Mouse (Mus musculus): ENCODE measurements around the gene Flvcr1. TPM values are rescaled to one million over a fixed set of nuclear protein-coding genes. Genes with fewer than 3 reads are reported as not detected.

Gene Flvcr1
- total RNA-seq, 2 experiments from 2014 or later: 9.3 to 14.5 TPM

GRCm38 (mm10) chr1:190958821-190959220 is 67.1 kb downstream of the Flvcr1 start:
- intact Hi-C loops (cut with DNase I; ENCODE audit: low total_unique reads): loop anchor here (5.0 kb wide), 1 partner anchor 33 kb away; no protein-coding TSS in a partner anchor
- no peak for DNase-seq

Other genes with a start within 250 kb of the Flvcr1 start
- gene Rps6kc1, start 114.4 kb downstream of the Flvcr1 start, total RNA-seq (2021): 10 to 100 TPM; 13.3 to 14.8 TPM
- gene Angel2, start 101.0 kb downstream of the Flvcr1 start, total RNA-seq (2021): 10 to 100 TPM; 21.5 to 22.5 TPM
- 1 to 10 TPM; 2.6 to 5.6 TPM for gene Vash2, start 46.9 kb downstream of the Flvcr1 start, total RNA-seq (2021)
- gene Spata45, start 10.5 kb upstream of the Flvcr1 start, total RNA-seq (2021): not detected
- 10 to 100 TPM; 12.2 to 17.0 TPM for gene Tatdn3, start 36.8 kb upstream of the Flvcr1 start, total RNA-seq (2021)
- gene Nsl1, start 36.9 kb upstream of the Flvcr1 start, total RNA-seq (2021): 1 to 10 TPM in 1 of 2 experiments, under 1 TPM in 1; 0.66 to 1.1 TPM
- under 1 TPM in 1 of 2 experiments, not detected in 1; 0.53 TPM for gene Batf3, start 71.7 kb upstream of the Flvcr1 start, total RNA-seq (2021)
- gene Fam71a, start 138.7 kb upstream of the Flvcr1 start, total RNA-seq (2021): not detected
- 10 to 100 TPM in 1 of 2 experiments, 1 to 10 TPM in 1; 4.2 to 12.3 TPM for gene Atf3, start 191.9 kb upstream of the Flvcr1 start, total RNA-seq (2021)